Mouse (Mus musculus): ENCODE measurements around the gene Nav1. TPM values are rescaled to one million over a fixed set of nuclear protein-coding genes. Genes with fewer than 3 reads are reported as not detected.

Gene Nav1
- polyA plus RNA-seq, 1 experiment, result 26.8 TPM

- Histone ChIP-seq H3K4me3 (replicated peaks; ENCODE audit: insufficient read depth, low read depth, low read length) (no peak overlapping the region), H3K4me1 (ENCODE audit: control insufficient read depth, insufficient read depth, low read length) (peaks cover 5% of the 10 kb centered on the region), H3K27ac (ENCODE audit: insufficient read depth, low read length) (no peak overlapping the region), H3K27me3 (ENCODE audit: control insufficient read depth, insufficient read depth, low read length) (no peaks in the 10 kb centered on the region)
- no peak for TF ChIP-seq CTCF (IDR thresholded peaks at IDR 0.05; ENCODE audit: borderline replicate concordance, insufficient read depth, low read depth, low read length)
- no peak for TF ChIP-seq POLR2A (IDR thresholded peaks at IDR 0.05; ENCODE audit: borderline replicate concordance, insufficient read depth, low read length)
- DNase-seq, result no peak
- 43% methylated on average over 15 of the region's 15 CpGs for WGBS
These were observed 6.8 kb downstream of the Nav1 start for GRCm38 (mm10) chr1:135600023-135601005.

GRCm38 (mm10) chr1:135598251-135598879 is 8.7 kb downstream of the Nav1 start:
- no peak overlapping the region for H3K27ac ChIP-seq (ENCODE audit: insufficient read depth, low read length)
- DNase-seq, result no peak
- no peaks in the 10 kb centered on the region for H3K27me3 ChIP-seq (ENCODE audit: control insufficient read depth, insufficient read depth, low read length)
- peaks cover 3% of the 10 kb centered on the region for H3K4me1 ChIP-seq (ENCODE audit: control insufficient read depth, insufficient read depth, low read length)
- 87% methylated on average over 8 of the region's 8 CpGs for WGBS
- H3K4me3 ChIP-seq (replicated peaks; ENCODE audit: insufficient read depth, low read depth, low read length), result no peak overlapping the region
- TF ChIP-seq POLR2A (IDR thresholded peaks at IDR 0.05; ENCODE audit: borderline replicate concordance, insufficient read depth, low read length) (no peak), CTCF (IDR thresholded peaks at IDR 0.05; ENCODE audit: borderline replicate concordance, insufficient read depth, low read depth, low read length) (no peak)

- Histone ChIP-seq H3K27ac (ENCODE audit: insufficient read depth, low read length) (no peak overlapping the region), H3K4me3 (replicated peaks; ENCODE audit: insufficient read depth, low read depth, low read length) (no peak overlapping the region), H3K4me1 (ENCODE audit: control insufficient read depth, insufficient read depth, low read length) (no peaks in the 10 kb centered on the region), H3K27me3 (ENCODE audit: control insufficient read depth, insufficient read depth, low read length) (no peaks in the 10 kb centered on the region)
- no peak for DNase-seq
- TF ChIP-seq CTCF (IDR thresholded peaks at IDR 0.05; ENCODE audit: borderline replicate concordance, insufficient read depth, low read depth, low read length), result no peak
- TF ChIP-seq POLR2A (IDR thresholded peaks at IDR 0.05; ENCODE audit: borderline replicate concordance, insufficient read depth, low read length), result no peak
- 79% methylated on average over 9 of the region's 9 CpGs for WGBS
These were observed 12.7 kb downstream of the Nav1 start for GRCm38 (mm10) chr1:135594279-135594903.

- Histone ChIP-seq H3K4me1 (ENCODE audit: control insufficient read depth, insufficient read depth, low read length) (no peaks in the 10 kb centered on the region), H3K27ac (ENCODE audit: insufficient read depth, low read length) (no peak overlapping the region), H3K4me3 (replicated peaks; ENCODE audit: insufficient read depth, low read depth, low read length) (no peak overlapping the region), H3K27me3 (ENCODE audit: control insufficient read depth, insufficient read depth, low read length) (no peaks in the 10 kb centered on the region)
- WGBS, result 86% methylated on average over 6 of the region's 6 CpGs
- TF ChIP-seq CTCF (IDR thresholded peaks at IDR 0.05; ENCODE audit: borderline replicate concordance, insufficient read depth, low read depth, low read length) (no peak), POLR2A (IDR thresholded peaks at IDR 0.05; ENCODE audit: borderline replicate concordance, insufficient read depth, low read length) (no peak)
- no peak for DNase-seq
These were observed 13.4 kb downstream of the Nav1 start for GRCm38 (mm10) chr1:135593560-135594278.

- 88% methylated on average over 9 of the region's 9 CpGs for WGBS
- no peak overlapping the region for H3K27ac ChIP-seq (ENCODE audit: insufficient read depth, low read length)
These were observed 16.3 kb downstream of the Nav1 start for GRCm38 (mm10) chr1:135590776-135591175.

GRCm38 (mm10) chr1:135588973-135589372 is 18.1 kb downstream of the Nav1 start:
- peaks cover 1% of the 10 kb centered on the region; the same call in 1 of the 2 replicates for H3K27me3 ChIP-seq (ENCODE audit: control insufficient read depth, insufficient read depth, low read length)
- no peak for TF ChIP-seq POLR2A (IDR thresholded peaks at IDR 0.05; ENCODE audit: borderline replicate concordance, insufficient read depth, low read length)
- TF ChIP-seq CTCF (IDR thresholded peaks at IDR 0.05; ENCODE audit: borderline replicate concordance, insufficient read depth, low read depth, low read length), result no peak
- H3K27ac ChIP-seq (ENCODE audit: insufficient read depth, low read length), result no peak overlapping the region
- DNase-seq, result no peak
- 0 out of 2 replicates have a peak, but pooled peaks cover 6% of the 10 kb centered on the region for H3K4me1 ChIP-seq (ENCODE audit: control insufficient read depth, insufficient read depth, low read length)
- H3K4me3 ChIP-seq (replicated peaks; ENCODE audit: insufficient read depth, low read depth, low read length), result no peak overlapping the region
- WGBS, result 89% methylated on average over 3 of the region's 3 CpGs

More at GRCm38 (mm10) chr1:135590776-135591175, 16.3 kb downstream of the Nav1 start:
- Histone ChIP-seq H3K4me3 (replicated peaks; ENCODE audit: insufficient read depth, low read depth, low read length) (no peak overlapping the region), H3K27me3 (ENCODE audit: control insufficient read depth, insufficient read depth, low read length) (no peaks in the 10 kb centered on the region), H3K4me1 (ENCODE audit: control insufficient read depth, insufficient read depth, low read length) (0 out of 2 replicates have a peak, but pooled peaks cover under 1% of the 10 kb centered on the region)
- TF ChIP-seq CTCF (IDR thresholded peaks at IDR 0.05; ENCODE audit: borderline replicate concordance, insufficient read depth, low read depth, low read length), result no peak
- no peak for TF ChIP-seq POLR2A (IDR thresholded peaks at IDR 0.05; ENCODE audit: borderline replicate concordance, insufficient read depth, low read length)
- DNase-seq, result no peak

GRCm38 (mm10) chr1:135586903-135587302 is 20.2 kb downstream of the Nav1 start:
- H3K4me1 ChIP-seq (ENCODE audit: control insufficient read depth, insufficient read depth, low read length), result 0 out of 2 replicates have a peak, but pooled peaks cover 6% of the 10 kb centered on the region
- no peak for DNase-seq
- H3K4me3 ChIP-seq (replicated peaks; ENCODE audit: insufficient read depth, low read depth, low read length), result no peak overlapping the region
- H3K27ac ChIP-seq (ENCODE audit: insufficient read depth, low read length), result no peak overlapping the region
- peaks cover 1% of the 10 kb centered on the region; the same call in 1 of the 2 replicates for H3K27me3 ChIP-seq (ENCODE audit: control insufficient read depth, insufficient read depth, low read length)
- no peak for TF ChIP-seq POLR2A (IDR thresholded peaks at IDR 0.05; ENCODE audit: borderline replicate concordance, insufficient read depth, low read length)
